Mouse (Mus musculus): ENCODE data around the gene Unc5b. TPM values are rescaled to one million over a fixed set of nuclear protein-coding genes. Genes with fewer than 3 reads are reported as not detected.
"Not testable (repeated sequence)": the region's sequence is repeated elsewhere in the genome, so short reads cannot be mapped to it uniquely, and the experiment has no call there.

Gene Unc5b
- 6.0 and 7.2 TPM in 2 replicates for polyA plus RNA-seq (2016; fragmentation: Nextera tagmentation; extraction: Ambion mirVana)

GRCm38 (mm10) chr10:60831379-60831778, at the start of gene Unc5b:
Gene Unc5b (minus strand): TSS chr10:60831581.
- peak; percentile 95 for DNase-seq (ENCODE audit: low spot score)
- Histone ChIP-seq H3K27me3 (replicated peaks; ENCODE audit: low read depth, poor library complexity, severe bottlenecking) (peaks cover 94% of the 10 kb centered on the region), H3K27ac (replicated peaks) (peak within 1 kb of the TSS; percentile 89), H3K4me1 (peaks cover 60% of the 10 kb centered on the region), H3K9me3 (no peaks in the 10 kb centered on the region; the same call in 1 of the 2 replicates), H3K4me3 (peak within 1 kb of the TSS; percentile 84), H3K36me3 (replicated peaks) (no peaks in the 10 kb centered on the region)
- 1% methylated on average over 53 of the region's 53 CpGs for WGBS

- Histone ChIP-seq H3K4me3 (no peak overlapping the region), H3K36me3 (replicated peaks) (no peaks in the 10 kb centered on the region), H3K9me3 (no peaks in the 10 kb centered on the region), H3K27ac (replicated peaks) (no peak overlapping the region), H3K27me3 (replicated peaks; ENCODE audit: low read depth, poor library complexity, severe bottlenecking) (0 out of 2 replicates have a peak, but pooled peaks cover 10% of the 10 kb centered on the region), H3K4me1 (0 out of 2 replicates have a peak, but pooled peaks cover 9% of the 10 kb centered on the region)
- no peak for DNase-seq (ENCODE audit: low spot score)
- 92% methylated on average over 4 of the region's 4 CpGs for WGBS
Observed at GRCm38 (mm10) chr10:60879817-60880216, 48.4 kb upstream of the Unc5b start.

- H3K27ac ChIP-seq (replicated peaks): no peak overlapping the region
- H3K27me3 ChIP-seq (replicated peaks; ENCODE audit: low read depth, poor library complexity, severe bottlenecking): no peaks in the 10 kb centered on the region
- H3K4me1 ChIP-seq: 0 out of 2 replicates have a peak, but pooled peaks cover 9% of the 10 kb centered on the region
- no peaks in the 10 kb centered on the region for H3K9me3 ChIP-seq
- 92% methylated on average over 5 of the region's 5 CpGs for WGBS
- no peaks in the 10 kb centered on the region for H3K36me3 ChIP-seq (replicated peaks)
- DNase-seq (ENCODE audit: low spot score): no peak
- no peak overlapping the region for H3K4me3 ChIP-seq
Observed at GRCm38 (mm10) chr10:60877075-60877474, 45.7 kb upstream of the Unc5b start.

GRCm38 (mm10) chr10:60875011-60875410, 43.6 kb upstream of the Unc5b start:
- Histone ChIP-seq H3K4me3 (no peak overlapping the region), H3K27ac (replicated peaks) (no peak overlapping the region)
- WGBS: 89% methylated on average over 1 of the region's 1 CpGs

GRCm38 (mm10) chr10:60863318-60863717, 31.9 kb upstream of the Unc5b start:
- H3K36me3 ChIP-seq (replicated peaks): no peaks in the 10 kb centered on the region
- peaks cover 16% of the 10 kb centered on the region; the same call in 1 of the 2 replicates for H3K4me1 ChIP-seq
- H3K4me3 ChIP-seq: no peak overlapping the region
- DNase-seq (ENCODE audit: low spot score): no peak
- no peaks in the 10 kb centered on the region for H3K27me3 ChIP-seq (replicated peaks; ENCODE audit: low read depth, poor library complexity, severe bottlenecking)
- no peak overlapping the region for H3K27ac ChIP-seq (replicated peaks)
- H3K9me3 ChIP-seq: no peaks in the 10 kb centered on the region
- WGBS: 83% methylated on average over 6 of the region's 6 CpGs

More at GRCm38 (mm10) chr10:60875011-60875410, 43.6 kb upstream of the Unc5b start:
- Histone ChIP-seq H3K4me1 (0 out of 2 replicates have a peak, but pooled peaks cover 9% of the 10 kb centered on the region), H3K9me3 (no peaks in the 10 kb centered on the region), H3K27me3 (replicated peaks; ENCODE audit: low read depth, poor library complexity, severe bottlenecking) (no peaks in the 10 kb centered on the region), H3K36me3 (replicated peaks) (no peaks in the 10 kb centered on the region)
- DNase-seq (ENCODE audit: low spot score): no peak

- DNase-seq (ENCODE audit: low spot score): no peak
- Histone ChIP-seq H3K27me3 (replicated peaks; ENCODE audit: low read depth, poor library complexity, severe bottlenecking) (no peaks in the 10 kb centered on the region), H3K4me1 (peaks cover 23% of the 10 kb centered on the region; the same call in 1 of the 2 replicates), H3K27ac (replicated peaks) (no peak overlapping the region), H3K36me3 (replicated peaks) (no peaks in the 10 kb centered on the region), H3K4me3 (no peak overlapping the region), H3K9me3 (no peaks in the 10 kb centered on the region)
- WGBS: 70% methylated on average over 25 of the region's 25 CpGs
Observed at GRCm38 (mm10) chr10:60862477-60863293, 31.3 kb upstream of the Unc5b start.

GRCm38 (mm10) chr10:60845271-60845670, 13.9 kb upstream of the Unc5b start:
- DNase-seq (ENCODE audit: low spot score); H3K4me1 ChIP-seq; H3K27me3 ChIP-seq (replicated peaks; ENCODE audit: low read depth, poor library complexity, severe bottlenecking); H3K27ac ChIP-seq (replicated peaks); H3K9me3 ChIP-seq; H3K36me3 ChIP-seq (replicated peaks); H3K4me3 ChIP-seq: not testable (repeated sequence)

GRCm38 (mm10) chr10:60838816-60839215, 7.4 kb upstream of the Unc5b start:
- H3K4me1 ChIP-seq: no peaks in the 10 kb centered on the region; the same call in 1 of the 2 replicates
- H3K9me3 ChIP-seq: no peaks in the 10 kb centered on the region
- DNase-seq (ENCODE audit: low spot score): no peak
- H3K27me3 ChIP-seq (replicated peaks; ENCODE audit: low read depth, poor library complexity, severe bottlenecking): peaks cover 25% of the 10 kb centered on the region
- H3K36me3 ChIP-seq (replicated peaks): no peaks in the 10 kb centered on the region
- H3K4me3 ChIP-seq: no peak overlapping the region
- no peak overlapping the region for H3K27ac ChIP-seq (replicated peaks)
- 73% methylated on average over 19 of the region's 19 CpGs for WGBS

GRCm38 (mm10) chr10:60834949-60835348, 3.6 kb upstream of the Unc5b start:
- WGBS: 2% methylated on average over 13 of the region's 13 CpGs

GRCm38 (mm10) chr10:60832664-60833173, 1.3 kb upstream of the Unc5b start:
- 76% methylated on average over 12 of the region's 12 CpGs for WGBS
- Histone ChIP-seq H3K4me3 (no peak overlapping the region), H3K36me3 (replicated peaks) (no peaks in the 10 kb centered on the region)

More at GRCm38 (mm10) chr10:60834949-60835348, 3.6 kb upstream of the Unc5b start:
- Histone ChIP-seq H3K27me3 (replicated peaks; ENCODE audit: low read depth, poor library complexity, severe bottlenecking) (peaks cover 63% of the 10 kb centered on the region), H3K9me3 (no peaks in the 10 kb centered on the region; the same call in 1 of the 2 replicates), H3K27ac (replicated peaks) (no peak overlapping the region), H3K4me1 (peaks cover 24% of the 10 kb centered on the region), H3K36me3 (replicated peaks) (no peaks in the 10 kb centered on the region), H3K4me3 (no peak overlapping the region)
- DNase-seq (ENCODE audit: low spot score): peak; percentile 85

GRCm38 (mm10) chr10:60830556-60831350, 628 bp downstream of the Unc5b start:
- Histone ChIP-seq H3K36me3 (replicated peaks) (no peaks in the 10 kb centered on the region), H3K9me3 (no peaks in the 10 kb centered on the region; the same call in 1 of the 2 replicates), H3K27ac (replicated peaks) (peak overlapping the region; percentile 89), H3K27me3 (replicated peaks; ENCODE audit: low read depth, poor library complexity, severe bottlenecking) (peaks cover 98% of the 10 kb centered on the region), H3K4me1 (peaks cover 66% of the 10 kb centered on the region), H3K4me3 (peak overlapping the region; percentile 84)
- WGBS: under 1% methylated on average over 78 of the region's 78 CpGs
- peak; percentile 43 for DNase-seq (ENCODE audit: low spot score)

More at GRCm38 (mm10) chr10:60832664-60833173, 1.3 kb upstream of the Unc5b start:
- Histone ChIP-seq H3K27ac (replicated peaks) (no peak overlapping the region), H3K4me1 (peaks cover 46% of the 10 kb centered on the region), H3K9me3 (no peaks in the 10 kb centered on the region; the same call in 1 of the 2 replicates), H3K27me3 (replicated peaks; ENCODE audit: low read depth, poor library complexity, severe bottlenecking) (peaks cover 85% of the 10 kb centered on the region)
- DNase-seq (ENCODE audit: low spot score): no peak

- peaks cover 73% of the 10 kb centered on the region for H3K4me1 ChIP-seq
Observed at GRCm38 (mm10) chr10:60830000-60830399, 1.4 kb downstream of the Unc5b start.

More at GRCm38 (mm10) chr10:60830000-60830399, 1.4 kb downstream of the Unc5b start:
- no peaks in the 10 kb centered on the region for H3K36me3 ChIP-seq (replicated peaks)
- H3K9me3 ChIP-seq: no peaks in the 10 kb centered on the region; the same call in 1 of the 2 replicates
- H3K27ac ChIP-seq (replicated peaks): peak overlapping the region; percentile 89; the same call in 1 of the 2 replicates
- H3K27me3 ChIP-seq (replicated peaks; ENCODE audit: low read depth, poor library complexity, severe bottlenecking): peaks cover 99% of the 10 kb centered on the region
- 1% methylated on average over 11 of the region's 11 CpGs for WGBS
- DNase-seq (ENCODE audit: low spot score): no peak
- peak overlapping the region; percentile 84 for H3K4me3 ChIP-seq
